Mouse (Mus musculus): ENCODE data around the gene Gm5483. TPM values are rescaled to one million over a fixed set of nuclear protein-coding genes. Genes with fewer than 3 reads are reported as not detected.
A peak's percentile ranks its signal among the peaks of the same experiment; 100 is the strongest.
"Not testable (repeated sequence)": the region's sequence is repeated elsewhere in the genome, so short reads cannot be mapped to it uniquely, and the experiment has no call there.

The Gm5483 gene
- total RNA-seq (2021) = not detected

- DNase-seq (ENCODE audit: extremely low spot score in 1 of 2, low spot score in 2 of 2); intact Hi-C loops (cut with DNase I): not testable (repeated sequence)
Measured at GRCm38 (mm10) chr16:36183912-36184311, at the start of gene Gm5483. Gene Gm5483 (plus strand): TSS chr16:36184212.

DNA sequence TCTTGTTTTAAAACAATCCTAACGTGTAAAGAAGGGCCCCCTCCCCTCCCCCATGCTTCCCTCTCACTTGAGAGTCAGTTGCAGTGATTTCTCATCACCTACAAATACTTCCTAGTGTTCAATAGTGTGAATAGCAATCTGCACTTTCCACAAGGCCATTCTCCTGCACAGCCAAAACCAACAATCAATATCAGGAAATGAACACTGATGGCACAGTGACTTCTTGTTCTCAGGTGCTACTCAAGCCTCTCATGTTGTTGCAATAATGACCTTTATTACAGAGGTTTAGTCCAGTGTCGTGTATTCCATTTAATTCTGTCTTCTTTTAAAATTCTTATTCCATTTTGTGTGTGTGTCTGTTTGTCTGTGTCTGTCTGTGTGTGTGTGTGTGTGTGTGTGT lies 45.8 kb upstream of the Gm5483 start:
- intact Hi-C loops (cut with DNase I) = no loop called here
- no peak for DNase-seq (ENCODE audit: extremely low spot score in 1 of 2, low spot score in 2 of 2)

DNA sequence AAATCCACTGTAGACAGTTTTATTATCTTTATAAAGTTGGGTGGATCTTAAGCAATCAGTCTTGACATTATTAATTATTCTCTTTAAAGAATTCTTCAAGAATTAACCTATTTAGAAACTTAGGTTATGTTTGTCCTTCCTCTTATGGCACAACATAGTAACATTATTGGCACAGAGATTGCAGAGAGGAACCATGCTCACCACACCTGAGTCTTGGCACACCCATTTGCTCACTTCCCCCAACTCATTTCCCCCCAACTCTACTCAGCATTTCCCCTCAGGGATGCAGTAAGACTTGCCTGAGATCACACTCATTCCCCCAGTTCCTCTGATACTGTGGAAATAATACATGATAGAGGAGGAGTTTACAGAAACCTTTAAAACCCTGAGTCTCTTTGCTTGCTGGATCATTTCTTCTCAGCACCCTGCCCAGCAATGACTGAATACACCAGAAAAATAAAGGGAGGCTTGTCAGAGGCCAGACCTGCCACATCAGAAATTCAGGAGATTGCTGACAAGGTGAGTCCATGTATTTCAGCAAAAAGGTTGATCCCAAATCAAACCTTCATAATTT lies 27.5 kb upstream of the Gm5483 start, which contains the start of gene Stfa2l1:
Stfa2l1 (plus strand) TSS at position 410 of the 574 bp plus-strand sequence.
- intact Hi-C loops (cut with DNase I) = no loop called here
- no peak for DNase-seq (ENCODE audit: extremely low spot score in 1 of 2, low spot score in 2 of 2)

- intact Hi-C loops (cut with DNase I) = not testable (repeated sequence)
Measured at GRCm38 (mm10) chr16:36167841-36168240, 16.2 kb upstream of the Gm5483 start.

DNA sequence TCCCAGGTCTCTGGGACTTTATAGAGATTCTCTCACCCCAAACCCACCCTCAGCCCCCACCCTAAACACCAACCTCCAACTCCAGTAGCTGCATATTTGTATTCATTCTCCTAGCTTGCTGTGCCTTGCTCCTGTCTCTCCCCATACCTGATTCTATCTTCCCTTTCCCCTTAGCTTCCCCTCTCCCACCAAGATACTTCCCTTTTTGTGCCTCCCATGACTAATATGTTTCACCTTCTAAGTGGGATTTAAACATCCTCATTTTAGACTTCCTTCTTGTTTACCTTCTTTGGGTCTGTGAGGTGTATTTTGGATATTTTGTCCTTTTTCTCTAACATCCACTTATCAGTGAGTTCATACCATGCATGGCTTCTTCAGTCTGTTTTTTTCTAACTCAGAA lies 7.9 kb upstream of the Gm5483 start:
- no peak for DNase-seq (ENCODE audit: extremely low spot score in 1 of 2, low spot score in 2 of 2)
- intact Hi-C loops (cut with DNase I) = no loop called here

More at GRCm38 (mm10) chr16:36167841-36168240, 16.2 kb upstream of the Gm5483 start:
- not testable (repeated sequence) for DNase-seq (ENCODE audit: extremely low spot score in 1 of 2, low spot score in 2 of 2)

DNA sequence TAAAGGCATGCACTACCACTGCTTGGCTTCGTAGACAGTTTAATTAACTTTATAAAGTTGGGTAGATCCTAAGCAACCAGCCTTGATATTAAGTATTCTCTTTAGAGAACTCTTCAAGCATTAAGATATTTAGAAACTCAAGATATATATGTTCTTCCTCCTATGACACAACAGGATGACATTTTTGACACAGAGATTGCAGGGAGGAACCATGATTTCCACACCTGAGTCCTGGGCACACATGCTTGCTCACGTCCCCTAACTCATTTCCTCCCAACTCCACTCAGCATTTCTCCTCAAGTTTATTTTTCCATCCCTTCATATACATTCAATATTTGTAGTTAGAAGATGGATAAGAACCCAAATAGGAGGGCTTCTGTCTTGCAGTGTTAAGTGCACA lies 4.1 kb upstream of the Gm5483 start:
- DNase-seq (ENCODE audit: extremely low spot score in 1 of 2, low spot score in 2 of 2) = no peak
- intact Hi-C loops (cut with DNase I) = no loop called here

DNA sequence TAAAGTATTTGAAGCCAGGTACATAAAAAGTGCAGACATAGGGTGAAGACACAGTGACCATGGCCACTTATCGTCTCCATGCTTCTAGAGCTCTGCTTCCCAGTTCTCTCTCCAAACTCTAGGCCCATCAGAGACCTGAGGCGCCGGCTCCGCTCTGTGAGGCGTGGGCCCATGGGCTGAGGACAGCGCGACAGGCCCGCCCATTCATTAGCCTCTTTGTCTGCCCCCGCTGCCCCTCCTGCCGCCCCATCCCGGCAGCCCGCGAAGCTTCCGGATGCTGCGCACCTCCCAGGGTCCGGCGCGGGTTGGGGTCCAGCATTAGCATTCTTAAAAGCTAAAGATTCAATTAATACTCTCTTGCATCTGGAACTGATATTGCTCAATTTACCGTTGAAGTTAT lies 15.2 kb downstream of the Gm5483 start:
- intact Hi-C loops (cut with DNase I) = no loop called here
- peak in 1 of 2 experiments; percentile 14 for DNase-seq (ENCODE audit: extremely low spot score in 1 of 2, low spot score in 2 of 2)

- intact Hi-C loops (cut with DNase I) = no loop called here
- DNase-seq (ENCODE audit: extremely low spot score in 1 of 2, low spot score in 2 of 2) = no peak
Measured at GRCm38 (mm10) chr16:36203846-36204245, 19.8 kb downstream of the Gm5483 start.

- DNase-seq (ENCODE audit: extremely low spot score in 1 of 2, low spot score in 2 of 2); intact Hi-C loops (cut with DNase I): not testable (repeated sequence)
Measured at GRCm38 (mm10) chr16:36205684-36206083, 21.7 kb downstream of the Gm5483 start.

GRCm38 (mm10) chr16:36209967-36210453 lies 26.0 kb downstream of the Gm5483 start, which contains the start of gene Gm5416:
Gene Gm5416 (plus strand): TSS chr16:36210403.
- DNase-seq (ENCODE audit: extremely low spot score in 1 of 2, low spot score in 2 of 2) = no peak
- intact Hi-C loops (cut with DNase I) = no loop called here

- DNase-seq (ENCODE audit: extremely low spot score in 1 of 2, low spot score in 2 of 2); intact Hi-C loops (cut with DNase I): not testable (repeated sequence)
Measured at GRCm38 (mm10) chr16:36221168-36221567, 37.2 kb downstream of the Gm5483 start, which contains the start of gene 2010005H15Rik. Gene 2010005H15Rik (plus strand): TSS chr16:36221468.

Other genes starting within 250 kb of the Gm5483 start
- 1 to 10 TPM; 1.7 to 2.9 TPM for gene Parp9, start 245.7 kb upstream of the Gm5483 start, total RNA-seq (2021)
- gene Dtx3l, start 245.1 kb upstream of the Gm5483 start, total RNA-seq (2021) = 1 to 10 TPM; 1.8 to 2.1 TPM
- 100 to 1,000 TPM in 1 of 2 experiments, 10 to 100 TPM in 1; 92.4 to 104 TPM for gene Kpna1, start 205.5 kb upstream of the Gm5483 start, total RNA-seq (2021)
- gene Wdr5b, start 143.0 kb upstream of the Gm5483 start, total RNA-seq (2021) = 1 to 10 TPM; 4.7 to 5.7 TPM
- 10 to 100 TPM; 68.0 to 72.2 TPM for gene Fam162a, start 112.6 kb upstream of the Gm5483 start, total RNA-seq (2021)
- gene Ccdc58, start 112.5 kb upstream of the Gm5483 start, total RNA-seq (2021) = 10 to 100 TPM; 20.0 to 23.5 TPM
- not detected for gene Csta1, start 53.0 kb upstream of the Gm5483 start, total RNA-seq (2021)
- not detected for gene Stfa2l1, start 27.4 kb upstream of the Gm5483 start, total RNA-seq (2021)
- gene Gm5416, start 26.2 kb downstream of the Gm5483 start, total RNA-seq (2021) = not detected
- gene 2010005H15Rik, start 37.3 kb downstream of the Gm5483 start, total RNA-seq (2021) = not detected
- gene Stfa1, start 92.7 kb downstream of the Gm5483 start, total RNA-seq (2021) = not detected
- not detected for gene BC117090, start 150.1 kb downstream of the Gm5483 start, total RNA-seq (2021)
- gene BC100530, start 183.5 kb downstream of the Gm5483 start, total RNA-seq (2021) = not detected
- not detected for gene Stfa2, start 224.2 kb downstream of the Gm5483 start, total RNA-seq (2021)

Measured in left cerebral cortex, postnatal 10 days (tissue).